Mouse (Mus musculus) testis, adult 2 months (tissue): Measurements from ENCODE around the gene Lrtm2.

Source experiments
- CTCF ChIP-seq: fragments of 200-500 bp; IDR thresholded peaks from 2 replicates; pipeline ENCODE4 v1.5.1; 2012; ENCODE audit warnings: low read depth, mild to moderate bottlenecking, inconsistent platforms, low read length, moderate library complexity; ENCODE audit not compliant: control insufficient read depth, insufficient read depth, insufficient replicate concordance
- POLR2A ChIP-seq: fragments of 200-500 bp; IDR thresholded peaks from 2 replicates; pipeline ENCODE4 v1.6.1; 2012; ENCODE audit warnings: low read depth, mild to moderate bottlenecking, inconsistent platforms, low read length, moderate library complexity; ENCODE audit not compliant: control insufficient read depth

GRCm38 (mm10) chr6:119329936-119330335 is 630 bp downstream of the Lrtm2 start:
- TF ChIP-seq POLR2A (no peak), CTCF (no peak)
